ENCODE assay signal across 1 mouse cellular context in genomic region chr9:107303900-107304299, GRCm38 (mm10).
TF ChIP-seq lines count a peak whose summit lies in the region.

No protein-coding gene starts in this region.

TF ChIP-seq in CH12.LX, 34 proteins besides CTCF, POLR2A, EP300 and RAD21:
- TF ChIP-seq ETS1 (conservative IDR thresholded peaks at IDR 0.05; ENCODE audit: low read depth, low read length) (peak; percentile 34; the same call in 1 of the 2 replicates), ZNF384 (IDR thresholded peaks at IDR 0.05; ENCODE audit: low read depth, low read length) (no peak), PAX5 (IDR thresholded peaks at IDR 0.05; ENCODE audit: low read length) (no peak), BHLHE40 (IDR thresholded peaks at IDR 0.05; ENCODE audit: low read depth, low read length) (peak; percentile 52; the same call in 1 of the 2 replicates), MEF2A (IDR thresholded peaks at IDR 0.05; ENCODE audit: borderline replicate concordance, low read depth, low read length) (peak; percentile 55)
